Mouse (Mus musculus) heart, embryonic 10.5 days (tissue): ENCODE measurements around the gene Bhlha9. TPM values are rescaled to one million over a fixed set of nuclear protein-coding genes. Genes with fewer than 3 reads are reported as not detected.

Experiments used
- DNase-seq: peaks from one replicate; pipeline ENCODE4 v3.0.0-alpha.2; 2017; ENCODE audit warnings: low spot score
- H3K27ac ChIP-seq: fragments of 300-500 bp; sonication (generic); 2 replicates; pipeline ENCODE4 v1.5.1; 2016; ENCODE audit warnings: mild to moderate bottlenecking
- H3K27me3 ChIP-seq: fragments of 300-500 bp; sonication (generic); 2 replicates; pipeline ENCODE4 v1.6.1; 2016; ENCODE audit warnings: mild to moderate bottlenecking; ENCODE audit not compliant: poor library complexity, insufficient read depth, severe bottlenecking
- H3K36me3 ChIP-seq: fragments of 300-500 bp; sonication (generic); 2 replicates; pipeline ENCODE4 v1.6.1; 2016; ENCODE audit warnings: mild to moderate bottlenecking, moderate library complexity
- H3K4me1 ChIP-seq: fragments of 300-500 bp; sonication (generic); 2 replicates; pipeline ENCODE4 v1.6.1; 2016; ENCODE audit warnings: mild to moderate bottlenecking
- H3K4me3 ChIP-seq: fragments of 300-500 bp; sonication (generic); 2 replicates; pipeline ENCODE4 v1.5.1; 2016; ENCODE audit warnings: mild to moderate bottlenecking, moderate library complexity
- H3K9me3 ChIP-seq: fragments of 300-500 bp; sonication (generic); 2 replicates; pipeline ENCODE4 v1.6.1; 2016; ENCODE audit warnings: mild to moderate bottlenecking, moderate library complexity
- WGBS: fragments of 180-500 bp; shearing (Covaris S2); methylation state at CpG from one replicate; pipeline ENCODE4 v1.1.7; 2016; 5-methylcytosine and 5-hydroxymethylcytosine counted together
- polyA plus RNA-seq: library from polyadenylated mRNA; unstranded; fragments of >200 nt; fragmentation: Nextera tagmentation; extraction: Ambion mirVana; gene quantifications from 2 replicates; pipeline ENCODE4 v1.2.1, GENCODE M21; 2016

Gene Bhlha9
- polyA plus RNA-seq, 1 experiment from 2014 or later = 2.1 TPM

- Histone ChIP-seq H3K9me3 (no peaks in the 10 kb centered on the region), H3K4me3 (peak overlapping the region; percentile 40), H3K27me3 (peaks cover 15% of the 10 kb centered on the region; the same call in 1 of the 2 replicates), H3K36me3 (no peaks in the 10 kb centered on the region), H3K27ac (no peak overlapping the region), H3K4me1 (peaks cover 17% of the 10 kb centered on the region)
- whole genome bisulfite sequencing = under 1% methylated on average over 19 of the region's 19 CpGs
- DNase-seq = peak; percentile 91
Observed at GRCm38 (mm10) chr11:76645955-76646354, 26.3 kb upstream of the Bhlha9 start.

- Histone ChIP-seq H3K9me3 (no peaks in the 10 kb centered on the region), H3K27ac (no peak overlapping the region), H3K4me1 (peaks cover 17% of the 10 kb centered on the region), H3K36me3 (no peaks in the 10 kb centered on the region), H3K27me3 (peaks cover 15% of the 10 kb centered on the region; the same call in 1 of the 2 replicates), H3K4me3 (peak overlapping the region; percentile 34)
- WGBS = 4% methylated on average over 7 of the region's 7 CpGs
- no peak for DNase-seq
Observed at GRCm38 (mm10) chr11:76647062-76647461, 25.2 kb upstream of the Bhlha9 start.

DNA sequence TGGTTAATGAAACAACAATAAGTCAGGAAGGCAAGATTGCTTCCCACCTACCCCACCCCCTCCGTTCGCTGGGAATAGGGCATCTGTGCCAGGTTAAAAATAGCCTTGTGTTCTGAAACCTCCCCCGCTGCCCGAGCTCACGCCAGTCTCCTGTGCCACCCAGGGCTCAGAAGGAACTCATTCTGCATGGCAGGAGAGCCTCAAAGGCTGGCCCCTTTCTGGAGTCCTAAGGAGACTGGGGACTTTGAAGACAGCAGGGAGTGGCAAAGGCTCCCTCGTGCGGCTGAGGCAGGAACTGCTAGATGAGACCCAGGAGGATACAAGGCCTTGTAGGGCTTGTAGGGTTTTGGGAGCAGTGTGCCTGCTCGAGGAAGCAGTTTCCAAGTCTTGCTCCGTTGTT, 24.8 kb upstream of the Bhlha9 start:
- H3K27me3 ChIP-seq = peaks cover 15% of the 10 kb centered on the region; the same call in 1 of the 2 replicates
- H3K4me3 ChIP-seq = peak overlapping the region; percentile 34
- H3K27ac ChIP-seq = no peak overlapping the region
- WGBS = 6% methylated on average over 9 of the region's 9 CpGs
- DNase-seq = peak; percentile 86
- H3K4me1 ChIP-seq = peaks cover 17% of the 10 kb centered on the region
- no peaks in the 10 kb centered on the region for H3K9me3 ChIP-seq
- no peaks in the 10 kb centered on the region for H3K36me3 ChIP-seq

DNA sequence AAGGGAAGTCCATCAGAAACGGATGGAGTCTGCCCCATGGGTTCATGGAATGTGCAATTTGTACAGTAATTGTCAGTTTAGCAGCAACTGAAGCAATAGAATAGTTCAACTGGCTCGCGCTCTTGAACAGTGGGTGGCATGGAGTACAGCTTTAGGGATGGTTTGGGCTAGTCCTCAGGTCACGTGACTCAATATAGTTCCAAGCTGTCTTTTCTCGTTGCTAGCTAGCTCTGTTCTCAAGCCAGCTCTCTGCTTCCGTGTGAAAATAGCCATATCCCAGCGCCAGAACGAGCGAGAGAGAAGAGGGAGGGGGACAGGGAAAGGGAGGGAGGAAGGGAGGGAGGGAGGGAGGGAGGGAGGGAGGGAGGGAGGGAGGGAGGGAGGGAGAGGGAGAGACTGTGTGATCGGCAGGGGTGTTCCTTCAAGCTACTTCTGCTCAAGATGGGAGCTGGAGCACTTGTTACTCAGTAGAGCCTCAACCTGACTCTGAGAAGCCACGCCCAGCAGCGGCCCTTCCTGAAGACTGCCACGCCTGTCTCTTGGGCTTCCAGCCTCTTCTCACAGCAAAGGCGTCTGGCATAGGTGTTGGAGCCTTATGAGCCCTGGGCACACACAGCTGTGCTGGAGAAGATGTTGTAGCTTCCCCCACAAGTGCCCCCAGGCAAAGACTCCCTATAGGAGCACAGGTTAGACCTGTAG, 21.3 kb upstream of the Bhlha9 start:
- no peaks in the 10 kb centered on the region for H3K36me3 ChIP-seq
- DNase-seq = no peak
- peaks cover 9% of the 10 kb centered on the region for H3K4me1 ChIP-seq
- 61% methylated on average over 10 of the region's 14 CpGs for WGBS
- H3K27ac ChIP-seq = no peak overlapping the region
- H3K9me3 ChIP-seq = no peaks in the 10 kb centered on the region
- no peak overlapping the region for H3K4me3 ChIP-seq
- H3K27me3 ChIP-seq = peaks cover 8% of the 10 kb centered on the region; the same call in 1 of the 2 replicates

DNA sequence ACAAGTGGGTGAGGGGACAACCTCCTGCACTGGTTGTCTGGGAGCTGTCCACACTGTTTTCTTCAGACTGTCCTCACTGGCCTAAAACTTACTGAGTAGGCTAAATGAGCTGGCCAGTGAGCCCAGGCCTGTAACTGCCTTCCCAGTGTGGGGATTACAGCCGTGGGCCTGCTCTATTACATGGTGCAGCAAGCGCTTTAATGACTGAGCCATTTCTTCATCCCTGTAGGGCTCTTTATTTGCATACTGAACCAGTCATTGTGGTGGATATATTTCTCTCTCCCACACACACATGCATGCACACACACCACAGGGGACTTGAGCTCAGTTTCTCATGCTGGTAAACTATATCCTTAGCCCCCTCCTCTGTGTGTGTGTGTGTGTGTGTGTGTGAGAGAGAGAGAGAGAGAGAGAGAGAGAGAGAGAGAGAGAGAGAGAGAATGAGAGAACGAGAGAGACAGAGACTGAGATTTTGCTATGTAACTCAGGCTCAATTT, 19.4 kb upstream of the Bhlha9 start:
- Histone ChIP-seq H3K4me1 (no peaks in the 10 kb centered on the region), H3K4me3 (no peak overlapping the region), H3K27me3 (no peaks in the 10 kb centered on the region), H3K9me3 (no peaks in the 10 kb centered on the region), H3K36me3 (no peaks in the 10 kb centered on the region), H3K27ac (no peak overlapping the region)
- no peak for DNase-seq
- WGBS = 59% methylated on average over 3 of the region's 3 CpGs

DNA sequence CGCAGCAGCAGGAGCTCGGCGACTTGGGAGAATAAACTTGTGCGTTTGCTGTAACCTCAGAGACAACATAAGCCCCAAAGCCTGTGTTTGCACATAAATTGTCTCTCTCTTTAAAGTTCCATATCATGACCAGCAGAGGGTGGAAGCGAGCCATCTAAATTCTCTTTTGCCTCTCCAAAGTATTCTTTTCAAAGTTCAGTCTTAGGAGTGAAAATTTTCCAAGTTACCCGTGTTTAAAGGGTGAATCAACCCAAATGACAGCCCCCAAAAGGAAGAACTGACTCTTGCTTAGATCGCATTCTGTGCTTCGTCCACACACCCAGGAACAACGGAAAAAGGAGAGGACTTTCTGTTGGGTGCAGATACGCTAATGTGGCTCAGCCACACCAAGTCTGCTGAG, 17.2 kb upstream of the Bhlha9 start:
- Histone ChIP-seq H3K27me3 (no peaks in the 10 kb centered on the region), H3K4me1 (no peaks in the 10 kb centered on the region), H3K36me3 (no peaks in the 10 kb centered on the region), H3K27ac (0 out of 2 replicates have a peak overlapping the region, but pooled peaks have one; percentile 39), H3K9me3 (no peaks in the 10 kb centered on the region), H3K4me3 (peak overlapping the region; percentile 36)
- WGBS = 9% methylated on average over 10 of the region's 10 CpGs
- DNase-seq = no peak

DNA sequence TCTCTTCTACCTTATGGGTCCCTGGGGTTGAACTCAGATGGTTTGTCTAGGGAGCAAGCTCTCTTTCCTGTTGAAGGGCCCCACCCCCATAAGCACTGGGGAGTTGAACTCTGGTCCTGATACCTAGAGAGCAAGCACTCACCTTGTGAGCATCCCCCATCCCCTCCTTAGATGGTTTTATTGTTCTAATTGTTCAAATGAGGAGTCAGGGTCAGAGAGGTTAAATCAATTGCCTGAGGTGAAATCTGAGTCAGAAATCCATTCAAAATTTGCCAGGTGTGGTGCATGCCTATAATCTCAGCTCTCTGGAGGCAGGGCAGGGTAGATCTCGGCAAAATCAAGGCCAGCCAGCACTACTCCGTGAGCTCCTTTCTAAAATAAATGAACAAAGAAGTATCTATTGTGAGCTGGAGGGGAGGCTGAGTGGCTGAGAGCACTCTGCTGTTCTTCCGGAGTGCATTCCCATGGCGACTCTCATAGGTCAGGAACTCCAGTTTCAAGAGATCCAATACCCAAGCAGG, 14.8 kb upstream of the Bhlha9 start:
- 57% methylated on average over 4 of the region's 4 CpGs for WGBS
- DNase-seq = no peak
- Histone ChIP-seq H3K27ac (no peak overlapping the region), H3K4me1 (0 out of 2 replicates have a peak, but pooled peaks cover 3% of the 10 kb centered on the region), H3K36me3 (no peaks in the 10 kb centered on the region), H3K4me3 (no peak overlapping the region), H3K27me3 (no peaks in the 10 kb centered on the region), H3K9me3 (no peaks in the 10 kb centered on the region)

- no peak for DNase-seq
- Histone ChIP-seq H3K27me3 (peaks cover 15% of the 10 kb centered on the region), H3K36me3 (no peaks in the 10 kb centered on the region), H3K4me3 (no peak overlapping the region), H3K4me1 (0 out of 2 replicates have a peak, but pooled peaks cover 3% of the 10 kb centered on the region), H3K9me3 (no peaks in the 10 kb centered on the region), H3K27ac (no peak overlapping the region)
- 70% methylated on average over 14 of the region's 14 CpGs for WGBS
Observed at GRCm38 (mm10) chr11:76659138-76659930, 12.9 kb upstream of the Bhlha9 start.

GRCm38 (mm10) chr11:76661790-76662468, 10.3 kb upstream of the Bhlha9 start:
- Histone ChIP-seq H3K4me3 (no peak overlapping the region), H3K27me3 (peaks cover 41% of the 10 kb centered on the region), H3K4me1 (peaks cover 8% of the 10 kb centered on the region; the same call in 1 of the 2 replicates), H3K36me3 (no peaks in the 10 kb centered on the region), H3K27ac (no peak overlapping the region), H3K9me3 (no peaks in the 10 kb centered on the region)
- 44% methylated on average over 7 of the region's 7 CpGs for WGBS
- DNase-seq = no peak

GRCm38 (mm10) chr11:76666002-76666649, 6.1 kb upstream of the Bhlha9 start:
- peaks cover 82% of the 10 kb centered on the region for H3K27me3 ChIP-seq
- 8% methylated on average over 35 of the region's 35 CpGs for WGBS
- DNase-seq = no peak

GRCm38 (mm10) chr11:76667807-76668206, 4.5 kb upstream of the Bhlha9 start:
- no peaks in the 10 kb centered on the region for H3K9me3 ChIP-seq

More at GRCm38 (mm10) chr11:76666002-76666649, 6.1 kb upstream of the Bhlha9 start:
- no peaks in the 10 kb centered on the region for H3K36me3 ChIP-seq
- H3K9me3 ChIP-seq = no peaks in the 10 kb centered on the region
- H3K27ac ChIP-seq = no peak overlapping the region
- H3K4me1 ChIP-seq = peaks cover 8% of the 10 kb centered on the region; the same call in 1 of the 2 replicates
- H3K4me3 ChIP-seq = peak overlapping the region; percentile 54

More at GRCm38 (mm10) chr11:76667807-76668206, 4.5 kb upstream of the Bhlha9 start:
- Histone ChIP-seq H3K36me3 (no peaks in the 10 kb centered on the region), H3K4me1 (peaks cover 12% of the 10 kb centered on the region), H3K27me3 (peaks cover 99% of the 10 kb centered on the region), H3K4me3 (no peak overlapping the region), H3K27ac (no peak overlapping the region)
- no peak for DNase-seq
- 15% methylated on average over 4 of the region's 4 CpGs for WGBS
